Mouse (Mus musculus) cortical plate, adult 2 months (tissue): ENCODE measurements around the gene Myl12a.
"Not testable (repeated sequence)": the region's sequence is repeated elsewhere in the genome, so short reads cannot be mapped to it uniquely, and the experiment has no call there.

ENCODE experiments used
- CTCF ChIP-seq: fragments of 200-500 bp; IDR thresholded peaks from 2 replicates; pipeline ENCODE4 v1.5.1; 2011; ENCODE audit warnings: mild to moderate bottlenecking, control low read depth, low read length; ENCODE audit not compliant: insufficient read depth; ENCODE audit errors: extremely low read depth
- POLR2A ChIP-seq: fragments of 200-500 bp; IDR thresholded peaks from 2 replicates; pipeline ENCODE4 v1.6.1; 2011; ENCODE audit warnings: mild to moderate bottlenecking, low read length, control low read depth; ENCODE audit not compliant: insufficient read depth; ENCODE audit errors: extremely low read depth

GRCm38 (mm10) chr17:70963546-70963945 is 39.1 kb downstream of the Myl12a start:
- not testable (repeated sequence) for TF ChIP-seq POLR2A, CTCF
